Mouse (Mus musculus): ENCODE data around the gene Dytn.

The Dytn gene

GRCm38 (mm10) chr1:63579153-63579552 lies 107.6 kb downstream of the Dytn start:
- ATAC-seq (ENCODE audit: low TSS enrichment), result no peak

- no peak for ATAC-seq (ENCODE audit: low TSS enrichment)
Measured at GRCm38 (mm10) chr1:63576803-63577202, 109.9 kb downstream of the Dytn start.

DNA sequence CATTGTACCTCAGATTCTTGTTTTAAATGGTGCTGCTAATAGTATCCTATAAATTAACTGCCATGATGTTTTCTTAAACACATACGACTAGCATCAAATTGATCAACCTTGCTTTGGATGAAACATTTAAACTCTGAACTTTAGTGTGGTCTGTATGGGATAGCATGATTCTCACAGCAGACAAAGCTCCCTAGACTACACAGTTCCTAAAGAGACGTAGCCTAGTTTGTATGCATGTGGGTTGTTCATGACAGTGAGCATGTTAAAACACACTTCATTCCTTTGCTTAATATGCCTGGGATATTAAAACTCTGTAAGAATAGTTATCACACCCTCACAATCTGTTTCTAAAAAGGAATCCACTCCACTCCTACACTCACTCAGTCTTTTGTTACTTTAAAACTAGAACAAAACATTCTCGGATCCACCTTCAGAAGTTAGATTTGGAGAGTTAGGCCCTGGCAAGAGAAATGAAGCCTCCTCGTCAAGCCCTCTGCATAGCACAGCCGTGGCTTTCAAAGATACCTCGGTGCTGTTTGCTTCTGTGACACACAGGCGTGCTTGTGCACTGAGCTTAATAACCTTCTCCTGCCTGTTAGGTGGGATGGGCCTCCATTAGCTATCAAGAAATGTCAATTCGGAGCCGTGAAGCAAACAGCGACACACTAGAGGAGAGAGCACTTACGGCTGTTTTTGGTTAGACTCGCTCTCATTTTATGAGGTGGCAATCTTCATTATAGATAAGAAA lies 112.7 kb downstream of the Dytn start:
- peak; percentile 88 for ATAC-seq (ENCODE audit: low TSS enrichment)

- no peak for ATAC-seq (ENCODE audit: low TSS enrichment)
Measured at GRCm38 (mm10) chr1:63573432-63573831, 113.3 kb downstream of the Dytn start.

All from frontal cortex, adult (tissue).